Mouse (Mus musculus): ENCODE measurements around the gene Pip5k1c.

GRCm38 (mm10) chr10:81303258-81303657 is 10.5 kb downstream of the Pip5k1c start:
- TF ChIP-seq CTCF (IDR thresholded peaks at IDR 0.05; ENCODE audit: insufficient read depth, low read depth, low read length) = no peak
- TF ChIP-seq POLR2A (IDR thresholded peaks at IDR 0.05; ENCODE audit: insufficient read depth, low read depth, low read length) = no peak

All from olfactory bulb, adult 2 months (tissue).